Mouse (Mus musculus): Measurements from ENCODE around the gene Prkab2. TPM values are rescaled to one million over a fixed set of nuclear protein-coding genes. Genes with fewer than 3 reads are reported as not detected.

The Prkab2 gene
- polyA plus RNA-seq, 1 experiment from 2014 or later: 8.7 TPM

GRCm38 (mm10) chr3:97620657-97621056 is 37.3 kb upstream of the Prkab2 start:
- H3K36me3 ChIP-seq (ENCODE audit: control insufficient read depth, insufficient read depth, low read length): no peaks in the 10 kb centered on the region
- no peak overlapping the region for H3K4me2 ChIP-seq (replicated peaks; ENCODE audit: low read depth, low read length)
- no peak overlapping the region for H3K27ac ChIP-seq (ENCODE audit: low read length)
- WGBS: 87% methylated on average over 4 of the region's 4 CpGs
- no peaks in the 10 kb centered on the region for H3K4me1 ChIP-seq (ENCODE audit: control insufficient read depth, insufficient read depth, low read length)
- H3K27me3 ChIP-seq (ENCODE audit: control insufficient read depth, insufficient read depth, low read length): no peaks in the 10 kb centered on the region
- H3K4me3 ChIP-seq (ENCODE audit: low read depth, low read length): no peak overlapping the region
- no peaks in the 10 kb centered on the region for H3K9me3 ChIP-seq (ENCODE audit: control insufficient read depth, low read depth, low read length)
- H3K9ac ChIP-seq (replicated peaks; ENCODE audit: low read depth, low read length): no peak overlapping the region
- ATAC-seq (ENCODE audit: insufficient number of reproducible peaks, insufficient read depth, low FRiP score, low read depth): no peak

- no peak overlapping the region for H3K4me2 ChIP-seq (replicated peaks; ENCODE audit: low read depth, low read length)
- no peak for ATAC-seq (ENCODE audit: insufficient number of reproducible peaks, insufficient read depth, low FRiP score, low read depth)
- no peak overlapping the region for H3K4me3 ChIP-seq (ENCODE audit: low read depth, low read length)
- no peak overlapping the region for H3K9ac ChIP-seq (replicated peaks; ENCODE audit: low read depth, low read length)
- H3K9me3 ChIP-seq (ENCODE audit: control insufficient read depth, low read depth, low read length): no peaks in the 10 kb centered on the region
- no peaks in the 10 kb centered on the region for H3K27me3 ChIP-seq (ENCODE audit: control insufficient read depth, insufficient read depth, low read length)
- no peak overlapping the region for H3K27ac ChIP-seq (ENCODE audit: low read length)
- 37% methylated on average over 2 of the region's 2 CpGs for whole genome bisulfite sequencing
- no peaks in the 10 kb centered on the region for H3K36me3 ChIP-seq (ENCODE audit: control insufficient read depth, insufficient read depth, low read length)
- no peaks in the 10 kb centered on the region for H3K4me1 ChIP-seq (ENCODE audit: control insufficient read depth, insufficient read depth, low read length)
Observed at GRCm38 (mm10) chr3:97624611-97625010, 33.4 kb upstream of the Prkab2 start.

GRCm38 (mm10) chr3:97627893-97628292 is 30.1 kb upstream of the Prkab2 start:
- Histone ChIP-seq H3K4me3 (ENCODE audit: low read depth, low read length) (peak overlapping the region; percentile 44), H3K9ac (replicated peaks; ENCODE audit: low read depth, low read length) (peak overlapping the region; percentile 48; the same call in 1 of the 2 replicates), H3K27me3 (ENCODE audit: control insufficient read depth, insufficient read depth, low read length) (no peaks in the 10 kb centered on the region), H3K36me3 (ENCODE audit: control insufficient read depth, insufficient read depth, low read length) (no peaks in the 10 kb centered on the region), H3K4me2 (replicated peaks; ENCODE audit: low read depth, low read length) (peak overlapping the region; percentile 56), H3K9me3 (ENCODE audit: control insufficient read depth, low read depth, low read length) (no peaks in the 10 kb centered on the region), H3K4me1 (ENCODE audit: control insufficient read depth, insufficient read depth, low read length) (no peaks in the 10 kb centered on the region), H3K27ac (ENCODE audit: low read length) (no peak overlapping the region)
- 49% methylated on average over 7 of the region's 7 CpGs for WGBS
- ATAC-seq (ENCODE audit: insufficient number of reproducible peaks, insufficient read depth, low FRiP score, low read depth): no peak

- H3K27ac ChIP-seq (ENCODE audit: low read length): no peak within 1 kb of the TSS
- no peaks in the 10 kb centered on the region for H3K4me1 ChIP-seq (ENCODE audit: control insufficient read depth, insufficient read depth, low read length)
- H3K4me3 ChIP-seq (ENCODE audit: low read depth, low read length): peak within 1 kb of the TSS; percentile 44
- H3K4me2 ChIP-seq (replicated peaks; ENCODE audit: low read depth, low read length): peak within 1 kb of the TSS; percentile 56
- 1% methylated on average over 18 of the region's 18 CpGs for WGBS
- no peaks in the 10 kb centered on the region for H3K9me3 ChIP-seq (ENCODE audit: control insufficient read depth, low read depth, low read length)
- no peaks in the 10 kb centered on the region for H3K27me3 ChIP-seq (ENCODE audit: control insufficient read depth, insufficient read depth, low read length)
- H3K36me3 ChIP-seq (ENCODE audit: control insufficient read depth, insufficient read depth, low read length): no peaks in the 10 kb centered on the region
- ATAC-seq (ENCODE audit: insufficient number of reproducible peaks, insufficient read depth, low FRiP score, low read depth): peak; percentile 97
- peak within 1 kb of the TSS; percentile 48; the same call in 1 of the 2 replicates for H3K9ac ChIP-seq (replicated peaks; ENCODE audit: low read depth, low read length)
Observed at GRCm38 (mm10) chr3:97628391-97629001, 29.5 kb upstream of the Prkab2 start, which contains the start of gene Fmo5. TSS of gene Fmo5 (plus strand) at chr3:97628804.

GRCm38 (mm10) chr3:97629941-97630340 is 28.1 kb upstream of the Prkab2 start:
- H3K27ac ChIP-seq (ENCODE audit: low read length): no peak overlapping the region
- 0 out of 2 replicates have a peak, but pooled peaks cover 3% of the 10 kb centered on the region for H3K4me1 ChIP-seq (ENCODE audit: control insufficient read depth, insufficient read depth, low read length)
- H3K36me3 ChIP-seq (ENCODE audit: control insufficient read depth, insufficient read depth, low read length): no peaks in the 10 kb centered on the region
- no peak overlapping the region for H3K9ac ChIP-seq (replicated peaks; ENCODE audit: low read depth, low read length)
- H3K9me3 ChIP-seq (ENCODE audit: control insufficient read depth, low read depth, low read length): no peaks in the 10 kb centered on the region
- H3K27me3 ChIP-seq (ENCODE audit: control insufficient read depth, insufficient read depth, low read length): no peaks in the 10 kb centered on the region
- H3K4me2 ChIP-seq (replicated peaks; ENCODE audit: low read depth, low read length): no peak overlapping the region
- WGBS: 84% methylated on average over 4 of the region's 4 CpGs
- ATAC-seq (ENCODE audit: insufficient number of reproducible peaks, insufficient read depth, low FRiP score, low read depth): no peak
- no peak overlapping the region for H3K4me3 ChIP-seq (ENCODE audit: low read depth, low read length)

- H3K4me1 ChIP-seq (ENCODE audit: control insufficient read depth, insufficient read depth, low read length): 0 out of 2 replicates have a peak, but pooled peaks cover 3% of the 10 kb centered on the region
- H3K4me2 ChIP-seq (replicated peaks; ENCODE audit: low read depth, low read length): no peak overlapping the region
- H3K4me3 ChIP-seq (ENCODE audit: low read depth, low read length): no peak overlapping the region
- no peaks in the 10 kb centered on the region for H3K27me3 ChIP-seq (ENCODE audit: control insufficient read depth, insufficient read depth, low read length)
- WGBS: 88% methylated on average over 4 of the region's 4 CpGs
- no peak for ATAC-seq (ENCODE audit: insufficient number of reproducible peaks, insufficient read depth, low FRiP score, low read depth)
- no peaks in the 10 kb centered on the region for H3K36me3 ChIP-seq (ENCODE audit: control insufficient read depth, insufficient read depth, low read length)
- no peak overlapping the region for H3K27ac ChIP-seq (ENCODE audit: low read length)
- no peaks in the 10 kb centered on the region for H3K9me3 ChIP-seq (ENCODE audit: control insufficient read depth, low read depth, low read length)
- H3K9ac ChIP-seq (replicated peaks; ENCODE audit: low read depth, low read length): no peak overlapping the region
Observed at GRCm38 (mm10) chr3:97630746-97631145, 27.2 kb upstream of the Prkab2 start.

GRCm38 (mm10) chr3:97631258-97631860 is 26.6 kb upstream of the Prkab2 start:
- WGBS: 79% methylated on average over 8 of the region's 8 CpGs
- ATAC-seq (ENCODE audit: insufficient number of reproducible peaks, insufficient read depth, low FRiP score, low read depth): no peak
- no peak overlapping the region for H3K27ac ChIP-seq (ENCODE audit: low read length)

GRCm38 (mm10) chr3:97633456-97633855 is 24.5 kb upstream of the Prkab2 start:
- WGBS: 74% methylated on average over 4 of the region's 4 CpGs
- H3K9ac ChIP-seq (replicated peaks; ENCODE audit: low read depth, low read length): no peak overlapping the region
- H3K9me3 ChIP-seq (ENCODE audit: control insufficient read depth, low read depth, low read length): no peaks in the 10 kb centered on the region
- no peaks in the 10 kb centered on the region for H3K36me3 ChIP-seq (ENCODE audit: control insufficient read depth, insufficient read depth, low read length)
- no peaks in the 10 kb centered on the region for H3K27me3 ChIP-seq (ENCODE audit: control insufficient read depth, insufficient read depth, low read length)
- ATAC-seq (ENCODE audit: insufficient number of reproducible peaks, insufficient read depth, low FRiP score, low read depth): no peak
- H3K4me3 ChIP-seq (ENCODE audit: low read depth, low read length): no peak overlapping the region
- no peak overlapping the region for H3K27ac ChIP-seq (ENCODE audit: low read length)
- no peak overlapping the region for H3K4me2 ChIP-seq (replicated peaks; ENCODE audit: low read depth, low read length)
- H3K4me1 ChIP-seq (ENCODE audit: control insufficient read depth, insufficient read depth, low read length): 0 out of 2 replicates have a peak, but pooled peaks cover 3% of the 10 kb centered on the region

More at GRCm38 (mm10) chr3:97631258-97631860, 26.6 kb upstream of the Prkab2 start:
- Histone ChIP-seq H3K9me3 (ENCODE audit: control insufficient read depth, low read depth, low read length) (no peaks in the 10 kb centered on the region), H3K36me3 (ENCODE audit: control insufficient read depth, insufficient read depth, low read length) (no peaks in the 10 kb centered on the region), H3K9ac (replicated peaks; ENCODE audit: low read depth, low read length) (no peak overlapping the region), H3K4me2 (replicated peaks; ENCODE audit: low read depth, low read length) (no peak overlapping the region), H3K27me3 (ENCODE audit: control insufficient read depth, insufficient read depth, low read length) (no peaks in the 10 kb centered on the region), H3K4me1 (ENCODE audit: control insufficient read depth, insufficient read depth, low read length) (0 out of 2 replicates have a peak, but pooled peaks cover 3% of the 10 kb centered on the region), H3K4me3 (ENCODE audit: low read depth, low read length) (no peak overlapping the region)
